Mouse (Mus musculus): Measurements from ENCODE around the gene BC029722.
A peak's percentile ranks its signal among the peaks of the same experiment; 100 is the strongest.
"Not testable (repeated sequence)": the region's sequence is repeated elsewhere in the genome, so short reads cannot be mapped to it uniquely, and the experiment has no call there.

Gene BC029722

GRCm38 (mm10) chr2:155819392-155819448 lies at the start of gene BC029722:
TSS of gene BC029722 (minus strand) at chr2:155819426.
- no peak for ATAC-seq (ENCODE audit: low TSS enrichment)

GRCm38 (mm10) chr2:155868320-155868719 lies 49.1 kb upstream of the BC029722 start:
- ATAC-seq (ENCODE audit: low TSS enrichment) = no peak

GRCm38 (mm10) chr2:155863301-155863867 lies 44.2 kb upstream of the BC029722 start:
- no peak for ATAC-seq (ENCODE audit: low TSS enrichment)

GRCm38 (mm10) chr2:155862573-155863300 lies 43.5 kb upstream of the BC029722 start:
- no peak for ATAC-seq (ENCODE audit: low TSS enrichment)

GRCm38 (mm10) chr2:155861581-155861980 lies 42.4 kb upstream of the BC029722 start:
- no peak for ATAC-seq (ENCODE audit: low TSS enrichment)

GRCm38 (mm10) chr2:155860102-155860501 lies 40.9 kb upstream of the BC029722 start:
- no peak for ATAC-seq (ENCODE audit: low TSS enrichment)

- ATAC-seq (ENCODE audit: low TSS enrichment) = no peak
These were observed 33.3 kb upstream of the BC029722 start for GRCm38 (mm10) chr2:155852536-155852935.

GRCm38 (mm10) chr2:155850120-155850519 lies 30.9 kb upstream of the BC029722 start:
- ATAC-seq (ENCODE audit: low TSS enrichment) = no peak

- ATAC-seq (ENCODE audit: low TSS enrichment) = no peak
These were observed 30.2 kb upstream of the BC029722 start for GRCm38 (mm10) chr2:155849464-155849863.

GRCm38 (mm10) chr2:155848291-155848690 lies 29.1 kb upstream of the BC029722 start:
- peak; percentile 78 for ATAC-seq (ENCODE audit: low TSS enrichment)

GRCm38 (mm10) chr2:155846930-155847329 lies 27.7 kb upstream of the BC029722 start:
- ATAC-seq (ENCODE audit: low TSS enrichment) = no peak

GRCm38 (mm10) chr2:155838961-155839360 lies 19.7 kb upstream of the BC029722 start:
- ATAC-seq (ENCODE audit: low TSS enrichment) = no peak

- ATAC-seq (ENCODE audit: low TSS enrichment) = no peak
These were observed 18.7 kb upstream of the BC029722 start for GRCm38 (mm10) chr2:155837961-155838360.

- no peak for ATAC-seq (ENCODE audit: low TSS enrichment)
These were observed 15.5 kb upstream of the BC029722 start, which contains the start of gene Fam83c for GRCm38 (mm10) chr2:155834732-155835131. TSS of gene Fam83c (minus strand) at chr2:155834854.

- not testable (repeated sequence) for ATAC-seq (ENCODE audit: low TSS enrichment)
These were observed 12.9 kb upstream of the BC029722 start for GRCm38 (mm10) chr2:155832087-155832486.

- no peak for ATAC-seq (ENCODE audit: low TSS enrichment)
These were observed 12.1 kb upstream of the BC029722 start for GRCm38 (mm10) chr2:155831302-155831701.

GRCm38 (mm10) chr2:155830841-155831240 lies 11.6 kb upstream of the BC029722 start:
- no peak for ATAC-seq (ENCODE audit: low TSS enrichment)

GRCm38 (mm10) chr2:155826630-155827424 lies 7.6 kb upstream of the BC029722 start, which contains the start of gene Eif6:
TSS of gene Eif6 (minus strand) at chr2:155826925.
- ATAC-seq (ENCODE audit: low TSS enrichment) = peak; percentile 92

GRCm38 (mm10) chr2:155825904-155826629 lies 6.8 kb upstream of the BC029722 start:
- ATAC-seq (ENCODE audit: low TSS enrichment) = 0 out of 2 replicates have a peak, but pooled peaks have one; percentile 20

- no peak for ATAC-seq (ENCODE audit: low TSS enrichment)
These were observed 4.5 kb upstream of the BC029722 start for GRCm38 (mm10) chr2:155823722-155824121.

GRCm38 (mm10) chr2:155820779-155821178 lies 1.6 kb upstream of the BC029722 start:
- ATAC-seq (ENCODE audit: low TSS enrichment) = no peak

Measured in frontal cortex, adult (tissue).